Mouse (Mus musculus): Measurements from ENCODE around the gene Gp6. TPM values are rescaled to one million over a fixed set of nuclear protein-coding genes. Genes with fewer than 3 reads are reported as not detected.
"Not testable (repeated sequence)": the region's sequence is repeated elsewhere in the genome, so short reads cannot be mapped to it uniquely, and the experiment has no call there.

Gp6 gene
- polyA plus RNA-seq, 1 experiment from 2014 or later: 0.10 TPM

DNA sequence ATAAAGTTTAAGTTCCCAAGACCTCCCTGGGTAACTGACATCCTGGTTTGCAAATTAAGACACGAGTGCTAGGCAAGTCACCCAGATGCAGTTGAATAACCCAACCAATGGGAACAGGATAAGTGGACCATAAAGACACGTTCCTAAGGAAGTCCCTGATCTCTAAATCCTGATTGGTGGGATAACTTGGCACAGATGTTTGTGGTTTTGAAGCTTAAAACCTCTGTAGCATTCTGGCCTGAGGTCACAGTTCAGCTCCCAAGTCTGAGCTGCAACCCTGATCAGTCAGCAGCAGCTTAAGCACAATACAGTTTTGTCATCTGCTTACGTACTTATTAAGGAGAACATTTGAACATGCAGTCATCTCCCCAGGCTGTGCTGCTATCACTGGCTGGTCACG, 22.7 kb upstream of the Gp6 start:
- Histone ChIP-seq H3K36me3 (ENCODE audit: control insufficient read depth, insufficient read depth, low read length) (peaks cover 3% of the 10 kb centered on the region), H3K4me3 (replicated peaks; ENCODE audit: low read length) (no peak overlapping the region), H3K27ac (ENCODE audit: low read length) (no peak overlapping the region), H3K4me1 (ENCODE audit: control insufficient read depth, insufficient read depth, low read length) (no peaks in the 10 kb centered on the region), H3K4me2 (ENCODE audit: low read depth, low read length) (no peak overlapping the region), H3K9ac (ENCODE audit: low read length) (no peak overlapping the region), H3K9me3 (replicated peaks; ENCODE audit: control insufficient read depth, low read length) (no peaks in the 10 kb centered on the region), H3K27me3 (ENCODE audit: control insufficient read depth, insufficient read depth, low read length) (no peaks in the 10 kb centered on the region)
- 59% methylated on average over 4 of the region's 4 CpGs for WGBS
- no peak for ATAC-seq (ENCODE audit: insufficient read depth, low FRiP score)

DNA sequence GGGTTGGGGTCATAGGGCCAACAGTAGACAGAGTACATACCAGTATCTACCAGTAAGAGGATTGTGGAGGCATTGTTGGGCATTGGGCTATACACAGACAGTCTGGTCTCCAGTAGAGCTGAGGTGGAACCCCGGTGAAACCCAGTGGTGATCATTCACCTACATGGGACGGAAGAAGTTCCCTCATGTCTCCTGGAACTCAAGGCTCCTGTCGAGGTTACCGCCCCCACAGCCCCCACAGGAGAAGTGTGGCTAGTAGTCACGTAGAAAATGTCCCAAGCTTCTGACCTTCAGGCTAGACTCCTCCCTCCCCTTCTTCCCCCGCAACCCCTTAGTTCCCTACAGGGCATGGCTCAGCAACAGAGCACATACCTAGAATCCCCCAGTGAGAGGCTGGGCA, 22.1 kb upstream of the Gp6 start:
- Histone ChIP-seq H3K4me2 (ENCODE audit: low read depth, low read length) (no peak overlapping the region), H3K9ac (ENCODE audit: low read length) (no peak overlapping the region), H3K27ac (ENCODE audit: low read length) (no peak overlapping the region), H3K36me3 (ENCODE audit: control insufficient read depth, insufficient read depth, low read length) (no peaks in the 10 kb centered on the region), H3K27me3 (ENCODE audit: control insufficient read depth, insufficient read depth, low read length) (no peaks in the 10 kb centered on the region), H3K4me3 (replicated peaks; ENCODE audit: low read length) (no peak overlapping the region), H3K4me1 (ENCODE audit: control insufficient read depth, insufficient read depth, low read length) (no peaks in the 10 kb centered on the region), H3K9me3 (replicated peaks; ENCODE audit: control insufficient read depth, low read length) (no peaks in the 10 kb centered on the region)
- WGBS: 82% methylated on average over 6 of the region's 6 CpGs
- ATAC-seq (ENCODE audit: insufficient read depth, low FRiP score): no peak

DNA sequence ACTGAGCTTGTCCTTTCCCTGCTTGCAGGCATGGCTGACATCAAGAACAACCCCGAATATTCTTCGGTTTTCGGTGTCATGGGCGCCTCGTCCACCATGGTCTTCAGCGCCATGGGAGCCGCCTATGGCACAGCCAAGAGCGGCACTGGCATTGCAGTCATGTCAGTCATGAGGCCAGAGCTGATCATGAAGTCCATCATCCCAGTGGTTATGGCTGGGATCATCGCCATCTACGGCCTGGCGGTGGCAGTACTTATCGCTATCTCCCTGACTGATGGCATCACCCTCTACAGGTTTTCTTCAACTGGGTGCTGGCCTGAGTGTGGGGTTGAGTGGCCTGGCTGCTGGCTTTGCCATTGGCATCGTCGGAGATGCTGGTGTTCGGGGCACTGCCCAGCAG, 14.9 kb upstream of the Gp6 start:
- WGBS: 96% methylated on average over 15 of the region's 15 CpGs
- not testable (repeated sequence) for ATAC-seq (ENCODE audit: insufficient read depth, low FRiP score); H3K4me1 ChIP-seq (ENCODE audit: control insufficient read depth, insufficient read depth, low read length); H3K4me3 ChIP-seq (replicated peaks; ENCODE audit: low read length); H3K9ac ChIP-seq (ENCODE audit: low read length); H3K36me3 ChIP-seq (ENCODE audit: control insufficient read depth, insufficient read depth, low read length); H3K9me3 ChIP-seq (replicated peaks; ENCODE audit: control insufficient read depth, low read length); H3K27me3 ChIP-seq (ENCODE audit: control insufficient read depth, insufficient read depth, low read length); H3K4me2 ChIP-seq (ENCODE audit: low read depth, low read length); H3K27ac ChIP-seq (ENCODE audit: low read length)

DNA sequence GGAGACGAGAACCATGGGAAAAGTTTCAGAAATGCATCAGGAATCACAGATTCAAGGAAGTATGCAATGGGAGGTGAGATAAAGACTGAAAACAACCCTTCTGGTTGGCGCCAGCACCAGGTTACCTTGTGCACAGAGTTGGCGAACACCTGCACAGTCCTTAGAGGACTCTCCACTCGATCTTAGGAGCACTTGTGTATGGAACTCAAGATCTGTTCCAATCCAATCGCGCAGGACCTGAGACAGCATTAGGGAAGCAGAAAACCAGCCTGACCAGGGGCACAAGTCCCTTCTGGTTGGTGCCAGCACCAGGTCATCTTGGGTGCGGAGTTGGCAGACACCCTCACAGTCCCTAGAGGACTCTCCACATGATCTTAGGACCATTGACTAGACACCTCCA, 24.0 kb downstream of the Gp6 start:
- no peak overlapping the region for H3K27ac ChIP-seq (ENCODE audit: low read length)
- no peak overlapping the region for H3K9ac ChIP-seq (ENCODE audit: low read length)
- H3K36me3 ChIP-seq (ENCODE audit: control insufficient read depth, insufficient read depth, low read length): no peaks in the 10 kb centered on the region
- no peak overlapping the region for H3K4me3 ChIP-seq (replicated peaks; ENCODE audit: low read length)
- no peak overlapping the region for H3K4me2 ChIP-seq (ENCODE audit: low read depth, low read length)
- no peaks in the 10 kb centered on the region for H3K4me1 ChIP-seq (ENCODE audit: control insufficient read depth, insufficient read depth, low read length)
- ATAC-seq (ENCODE audit: insufficient read depth, low FRiP score): no peak
- H3K9me3 ChIP-seq (replicated peaks; ENCODE audit: control insufficient read depth, low read length): no peaks in the 10 kb centered on the region
- H3K27me3 ChIP-seq (ENCODE audit: control insufficient read depth, insufficient read depth, low read length): no peaks in the 10 kb centered on the region
- 77% methylated on average over 7 of the region's 7 CpGs for WGBS

DNA sequence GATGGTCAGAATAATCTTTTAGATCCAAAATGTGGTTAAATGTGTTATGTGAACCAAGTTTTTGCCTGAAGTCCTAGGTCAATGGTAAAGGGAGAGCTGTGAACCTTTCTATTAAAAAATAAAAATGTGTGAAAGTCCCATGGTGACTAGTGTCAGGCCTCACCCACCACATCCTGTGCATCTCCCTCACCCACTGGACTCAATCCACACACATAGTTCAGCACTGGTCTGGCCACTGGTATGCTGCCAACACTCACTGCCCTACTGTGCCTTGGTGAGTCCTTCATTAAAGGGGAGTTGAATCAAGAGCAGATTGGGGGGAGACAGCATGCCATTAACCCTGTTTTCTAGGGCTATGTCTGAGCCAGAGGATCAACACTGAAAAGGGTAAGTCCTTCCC, 60.0 kb downstream of the Gp6 start, which contains the start of gene Ncr1:
Gene Ncr1, plus strand, starts transcription at position 216 of the 400 bp plus-strand sequence.
- no peak within 1 kb of the TSS for H3K9ac ChIP-seq (ENCODE audit: low read length)
- H3K27me3 ChIP-seq (ENCODE audit: control insufficient read depth, insufficient read depth, low read length): no peaks in the 10 kb centered on the region
- ATAC-seq (ENCODE audit: insufficient read depth, low FRiP score): no peak
- H3K36me3 ChIP-seq (ENCODE audit: control insufficient read depth, insufficient read depth, low read length): no peaks in the 10 kb centered on the region
- no peak within 1 kb of the TSS for H3K27ac ChIP-seq (ENCODE audit: low read length)
- H3K9me3 ChIP-seq (replicated peaks; ENCODE audit: control insufficient read depth, low read length): no peaks in the 10 kb centered on the region
- no peak within 1 kb of the TSS for H3K4me2 ChIP-seq (ENCODE audit: low read depth, low read length)
- H3K4me3 ChIP-seq (replicated peaks; ENCODE audit: low read length): no peak within 1 kb of the TSS
- H3K4me1 ChIP-seq (ENCODE audit: control insufficient read depth, insufficient read depth, low read length): no peaks in the 10 kb centered on the region

DNA sequence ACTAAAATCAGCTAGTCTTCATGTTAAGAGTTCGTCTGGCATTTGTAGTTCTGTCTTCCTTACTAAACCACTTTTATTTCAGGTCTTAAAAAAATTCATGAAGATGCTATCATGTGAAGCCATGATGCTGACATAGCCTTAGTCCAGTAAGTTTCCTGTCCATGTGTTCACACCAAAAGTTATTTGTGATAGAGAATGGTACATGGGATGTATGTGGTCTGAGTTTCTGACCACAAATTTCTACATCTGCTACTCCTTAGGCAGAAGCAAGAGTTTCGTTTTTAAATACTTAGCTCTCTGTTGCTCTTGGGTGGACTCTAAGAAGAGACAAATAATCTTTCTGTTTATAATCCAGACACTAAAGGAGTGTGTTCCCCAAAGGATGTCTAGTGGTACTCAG, 74.2 kb downstream of the Gp6 start:
- WGBS: 71% methylated on average over 2 of the region's 2 CpGs
- Histone ChIP-seq H3K4me2 (ENCODE audit: low read depth, low read length) (no peak overlapping the region), H3K27ac (ENCODE audit: low read length) (no peak overlapping the region), H3K27me3 (ENCODE audit: control insufficient read depth, insufficient read depth, low read length) (no peaks in the 10 kb centered on the region), H3K4me1 (ENCODE audit: control insufficient read depth, insufficient read depth, low read length) (no peaks in the 10 kb centered on the region), H3K9me3 (replicated peaks; ENCODE audit: control insufficient read depth, low read length) (no peaks in the 10 kb centered on the region), H3K4me3 (replicated peaks; ENCODE audit: low read length) (no peak overlapping the region), H3K36me3 (ENCODE audit: control insufficient read depth, insufficient read depth, low read length) (no peaks in the 10 kb centered on the region), H3K9ac (ENCODE audit: low read length) (no peak overlapping the region)
- ATAC-seq (ENCODE audit: insufficient read depth, low FRiP score): no peak

Small RNA genes lying within 50 kb of the gene (microRNA-seq; reads per million reads assigned to microRNA genes)
- not detected for gene Gm24605
- gene Gm24752: not detected
- gene Gm25349: not detected

Other genes starting within 250 kb of the Gp6 start
- gene Leng9, start 247.4 kb downstream of the Gp6 start, polyA plus RNA-seq (2015; fragmentation: Nextera tagmentation; extraction: Ambion mirVana): 6.0 and 6.3 TPM in 2 replicates
- gene Cdc42ep5, start 232.9 kb downstream of the Gp6 start, polyA plus RNA-seq (2015; fragmentation: Nextera tagmentation; extraction: Ambion mirVana): 81.9 and 86.4 TPM in 2 replicates
- gene Lilra5, start 160.0 kb downstream of the Gp6 start, polyA plus RNA-seq (2015; fragmentation: Nextera tagmentation; extraction: Ambion mirVana): 0.24 and 0.26 TPM in 2 replicates
- not detected in 2 replicates for gene Ncr1, start 60.0 kb downstream of the Gp6 start, polyA plus RNA-seq (2015; fragmentation: Nextera tagmentation; extraction: Ambion mirVana)
- gene Rdh13, start 47.9 kb upstream of the Gp6 start, polyA plus RNA-seq (2015; fragmentation: Nextera tagmentation; extraction: Ambion mirVana): 28.1 and 32.8 TPM in 2 replicates
- 12.1 and 15.0 TPM in 2 replicates for gene Eps8l1, start 62.9 kb upstream of the Gp6 start, polyA plus RNA-seq (2015; fragmentation: Nextera tagmentation; extraction: Ambion mirVana)
- 20.3 and 22.3 TPM in 2 replicates for gene Ppp1r12c, start 103.9 kb upstream of the Gp6 start, polyA plus RNA-seq (2015; fragmentation: Nextera tagmentation; extraction: Ambion mirVana)
- 26.7 and 111 TPM in 2 replicates for gene Tnnt1, start 118.6 kb upstream of the Gp6 start, polyA plus RNA-seq (2015; fragmentation: Nextera tagmentation; extraction: Ambion mirVana)
- gene Tnni3, start 126.5 kb upstream of the Gp6 start, polyA plus RNA-seq (2015; fragmentation: Nextera tagmentation; extraction: Ambion mirVana): 5.1 and 7.4 TPM in 2 replicates
- gene Dnaaf3, start 134.7 kb upstream of the Gp6 start, polyA plus RNA-seq (2015; fragmentation: Nextera tagmentation; extraction: Ambion mirVana): 2.2 TPM in 2 replicates
- 8.5 TPM in 2 replicates for gene Syt5, start 149.8 kb upstream of the Gp6 start, polyA plus RNA-seq (2015; fragmentation: Nextera tagmentation; extraction: Ambion mirVana)
- gene Ptprh, start 206.3 kb upstream of the Gp6 start, polyA plus RNA-seq (2015; fragmentation: Nextera tagmentation; extraction: Ambion mirVana): 0.92 and 1.0 TPM in 2 replicates
- 2.3 and 3.4 TPM in 2 replicates for gene Tmem86b, start 233.7 kb upstream of the Gp6 start, polyA plus RNA-seq (2015; fragmentation: Nextera tagmentation; extraction: Ambion mirVana)

All from stomach, embryonic 16.5 days (tissue).